ENCODE assay signal across 24 mouse cellular contexts in the genomic region with DNA sequence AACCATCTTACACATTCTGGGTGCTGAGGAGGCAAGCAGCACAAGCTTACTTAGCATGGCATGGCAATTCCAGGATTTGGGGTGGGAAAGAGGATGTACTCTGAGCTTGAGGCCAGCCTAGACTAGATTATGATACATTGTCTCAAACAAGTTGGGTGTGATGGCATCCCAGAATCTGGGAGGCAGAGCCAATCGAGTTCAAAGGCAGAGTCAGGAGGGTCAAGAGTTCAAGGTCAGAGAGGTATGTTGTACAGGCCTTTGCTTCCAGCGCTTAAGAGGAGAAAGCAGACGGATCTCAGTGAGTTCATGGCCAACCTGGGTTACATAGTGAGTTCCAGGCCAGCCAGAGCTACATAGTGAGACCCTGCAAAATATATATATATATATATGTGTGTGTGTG. TPM values are rescaled to one million over a fixed set of nuclear protein-coding genes. Genes with fewer than 3 reads are reported as not detected.
"Had no signal": no experiment of that assay in that cellular context is flagged by ENCODE, and none has a peak within 500 bp of the region (broad histone marks: within the 10 kb centered on the region; RNA-seq: fewer than 3 reads in every experiment).

No protein-coding gene starts in this region.

- H3K36me3 ChIP-seq: heart, embryonic 10.5 days; heart, embryonic 12.5 days; hindbrain, embryonic 13.5 days; hindbrain, embryonic 15.5 days; limb, embryonic 13.5 days; limb, embryonic 15.5 days; liver, embryonic 12.5 days had no signal

- ATAC-seq: hindbrain, postnatal 0 days; intestine, postnatal 0 days; liver, embryonic 12.5 days had no signal

- H3K4me2 ChIP-seq: heart, embryonic 12.5 days; hindbrain, embryonic 13.5 days; hindbrain, embryonic 15.5 days; limb, embryonic 13.5 days; limb, embryonic 15.5 days; liver, embryonic 12.5 days had no signal

- H3K9me3 ChIP-seq: heart, embryonic 10.5 days; heart, embryonic 12.5 days; hindbrain, embryonic 13.5 days; hindbrain, embryonic 15.5 days; limb, embryonic 13.5 days; limb, embryonic 15.5 days; liver, embryonic 12.5 days had no signal

- H3K27ac ChIP-seq: heart, embryonic 10.5 days; hindbrain, embryonic 13.5 days; hindbrain, embryonic 15.5 days; hindbrain, postnatal 0 days; layer of hippocampus, adult 2 months; limb, embryonic 13.5 days; limb, embryonic 15.5 days; liver, embryonic 12.5 days; liver, embryonic 14.5 days had no signal

- H3K27me3 ChIP-seq: hindbrain, embryonic 13.5 days; hindbrain, embryonic 15.5 days; limb, embryonic 13.5 days; limb, embryonic 15.5 days had no signal

- H3K4me1 ChIP-seq: heart, embryonic 10.5 days; heart, embryonic 12.5 days; hindbrain, embryonic 13.5 days; hindbrain, embryonic 15.5 days; liver, embryonic 12.5 days had no signal

- DNase-seq: gastrocnemius, postnatal 25 days; heart, adult 18-20 months; heart, postnatal 10 days; heart, postnatal 36 days; kidney, adult 18-20 months; kidney, adult 8-10 months; kidney, postnatal 10 days; kidney, postnatal 25 days; kidney, postnatal 4 days; layer of hippocampus, postnatal 36 days; left cerebral cortex, postnatal 4 days had no signal

- H3K4me3 ChIP-seq: heart, embryonic 10.5 days; heart, embryonic 12.5 days; hindbrain, embryonic 13.5 days; hindbrain, embryonic 15.5 days; layer of hippocampus, adult 2 months; limb, embryonic 13.5 days; limb, embryonic 15.5 days; liver, embryonic 12.5 days had no signal

- H3K9ac ChIP-seq: heart, embryonic 12.5 days; hindbrain, embryonic 13.5 days; hindbrain, embryonic 15.5 days; limb, embryonic 13.5 days; limb, embryonic 15.5 days; liver, embryonic 12.5 days; liver, embryonic 14.5 days had no signal

RNA-seq across cellular contexts. Expression of gene Slc26a8, which starts 43.8 kb away (rescaled TPM):
- total RNA-seq: hematopoietic stem cell, adult 5-6 weeks; liver, adult 2 months had no signal
